Mouse (Mus musculus) erythroblast, embryonic 14.5 days (primary cell): ENCODE measurements around the gene Wnk1.

Source experiments
- GATA1 ChIP-seq: IDR thresholded peaks from 2 replicates; pipeline ENCODE4 v1.6.1; 2012; ENCODE audit warnings: low read length, inconsistent platforms, mixed read lengths
- TAL1 ChIP-seq: IDR thresholded peaks from 3 replicates; pipeline ENCODE4 v1.6.1; 2012; ENCODE audit warnings: low read length, inconsistent platforms, mixed read lengths

DNA sequence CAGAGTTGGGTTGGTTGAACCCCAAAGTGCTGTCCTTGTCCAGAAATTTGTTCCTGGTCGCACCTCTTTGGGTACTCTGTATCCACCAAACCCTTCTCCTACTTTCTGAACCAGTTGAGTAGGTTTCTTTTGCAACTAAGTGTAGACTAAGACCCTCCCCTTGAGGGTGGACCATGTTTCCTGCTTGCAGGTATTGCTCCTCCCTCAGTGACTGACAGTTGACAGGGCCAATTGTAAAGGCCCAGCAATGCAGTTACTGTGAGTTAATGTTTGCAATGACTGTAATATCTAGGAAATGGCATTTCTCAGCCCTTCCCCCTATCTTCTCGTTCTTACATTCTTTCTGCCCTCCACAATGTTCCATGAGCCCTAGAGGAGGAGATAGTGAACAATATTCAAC is 34.2 kb upstream of the Wnk1 start:
- TF ChIP-seq TAL1 (no peak), GATA1 (no peak)
